Mouse (Mus musculus) cerebellum, adult 2 months (tissue): Measurements from ENCODE around the gene Hivep2.

Experiments
- CTCF ChIP-seq: fragments of 200-500 bp; IDR thresholded peaks from 2 replicates; pipeline ENCODE4 v1.5.1; 2011; ENCODE audit warnings: low read depth, mild to moderate bottlenecking, control low read depth, low read length, moderate library complexity, borderline replicate concordance; ENCODE audit not compliant: insufficient read depth
- POLR2A ChIP-seq: fragments of 200-500 bp; IDR thresholded peaks from 2 replicates; pipeline ENCODE4 v1.6.1; 2011; ENCODE audit warnings: low read length, control low read depth, borderline replicate concordance; ENCODE audit not compliant: insufficient read depth

DNA sequence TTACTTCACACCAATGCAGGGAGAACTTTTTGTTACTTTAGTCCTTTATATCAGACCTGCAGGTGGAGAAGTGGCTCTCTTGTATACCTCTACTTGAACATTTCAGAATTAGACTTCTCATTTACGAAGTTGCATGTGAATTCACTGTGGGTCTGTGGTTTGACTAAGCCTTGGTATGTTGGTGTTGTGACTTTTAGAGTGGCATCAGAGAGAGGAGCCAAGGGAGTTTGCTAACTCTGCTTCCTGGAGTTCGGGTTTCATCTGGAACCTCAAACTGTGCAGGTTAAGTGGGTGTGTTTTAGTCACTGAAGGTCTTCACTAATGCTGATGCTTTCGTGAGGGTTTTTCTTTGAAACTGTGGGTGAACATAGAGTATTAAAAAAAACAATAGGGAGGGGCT lies 4.4 kb downstream of the Hivep2 start:
- TF ChIP-seq CTCF (no peak), POLR2A (no peak)
